Mouse (Mus musculus) heart, embryonic 11.5 days (tissue): Measurements from ENCODE around the gene Apoh. TPM values are rescaled to one million over a fixed set of nuclear protein-coding genes. Genes with fewer than 3 reads are reported as not detected.
A peak's percentile ranks its signal among the peaks of the same experiment; 100 is the strongest.

Experiments
- ATAC-seq: fragments of 200-750 bp; cut with Nextera tagmentation; replicated peaks from 2 replicates; pipeline ENCODE4 v1.8.0; 2017; ENCODE audit warnings: moderate library complexity; ENCODE audit not compliant: insufficient number of reproducible peaks, low FRiP score, low TSS enrichment
- H3K27ac ChIP-seq: fragments of 300-500 bp; sonication (generic); 2 replicates; pipeline ENCODE4 v1.5.1; 2014; ENCODE audit warnings: mild to moderate bottlenecking, low read depth, low read length
- H3K27me3 ChIP-seq: fragments of 300-500 bp; sonication (generic); 2 replicates; pipeline ENCODE4 v1.6.1; 2014; ENCODE audit warnings: mild to moderate bottlenecking, low read length, mixed read lengths; ENCODE audit not compliant: control insufficient read depth, insufficient read depth
- H3K36me3 ChIP-seq: fragments of 300-500 bp; sonication (generic); 2 replicates; pipeline ENCODE4 v1.6.1; 2014; ENCODE audit warnings: mild to moderate bottlenecking, low read length, moderate library complexity, mixed read lengths; ENCODE audit not compliant: control insufficient read depth, insufficient read depth
- H3K4me1 ChIP-seq: fragments of 300-500 bp; sonication (generic); 2 replicates; pipeline ENCODE4 v1.6.1; 2014; ENCODE audit warnings: low read length; ENCODE audit not compliant: control insufficient read depth, insufficient read depth
- H3K4me2 ChIP-seq: fragments of 300-500 bp; sonication (generic); 2 replicates; pipeline ENCODE4 v1.6.1; 2014; ENCODE audit warnings: mild to moderate bottlenecking, moderate library complexity
- H3K4me3 ChIP-seq: fragments of 300-500 bp; sonication (generic); 2 replicates; pipeline ENCODE4 v1.5.1; 2014; ENCODE audit warnings: low read depth, low read length
- H3K9ac ChIP-seq: fragments of 300-500 bp; sonication (generic); 2 replicates; pipeline ENCODE4 v1.6.1; 2014; ENCODE audit warnings: mild to moderate bottlenecking, low read depth, low read length, moderate library complexity
- H3K9me3 ChIP-seq: fragments of 300-500 bp; sonication (generic); replicated peaks from 2 replicates; pipeline ENCODE4 v1.6.1; 2016; ENCODE audit warnings: low read length; ENCODE audit not compliant: control insufficient read depth
- WGBS: fragments of 180-500 bp; shearing (Covaris S2); extraction: QIAGEN DNeasy Blood & Tissue Kit; methylation state at CpG from one replicate; pipeline ENCODE4 v1.1.7; 2014; ENCODE audit not compliant: insufficient replicate concordance; 5-methylcytosine and 5-hydroxymethylcytosine counted together
- polyA plus RNA-seq: library from polyadenylated mRNA; unstranded; fragments of >200 nt; fragmentation: Nextera tagmentation; extraction: Ambion mirVana; gene quantifications from 2 replicates; pipeline ENCODE4 v1.2.1, GENCODE M21; 2014

Apoh gene
- polyA plus RNA-seq, 1 experiment from 2014 or later = 0.26 TPM

DNA sequence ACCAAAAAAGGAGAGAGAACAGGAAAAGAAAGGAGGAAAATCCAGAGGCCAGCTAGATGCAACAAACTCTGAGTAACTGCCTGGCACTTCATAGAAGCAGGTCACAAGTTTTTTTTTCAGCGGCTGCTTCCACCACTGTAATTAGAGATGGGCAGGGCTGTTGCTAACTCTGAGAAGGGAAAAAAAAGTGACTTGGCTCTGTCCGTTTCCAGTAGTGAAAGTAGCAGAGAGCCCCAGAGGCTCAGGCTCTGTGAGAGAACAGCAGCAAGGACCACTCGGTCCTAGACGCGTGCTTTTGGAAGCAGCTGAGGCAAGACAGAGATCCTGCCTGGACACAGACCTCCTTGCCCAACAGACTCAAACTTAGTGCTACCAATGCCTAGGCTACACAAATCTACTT lies 6.7 kb upstream of the Apoh start:
- H3K9me3 ChIP-seq = no peaks in the 10 kb centered on the region
- no peak overlapping the region for H3K4me3 ChIP-seq
- H3K4me1 ChIP-seq = peaks cover 23% of the 10 kb centered on the region
- H3K36me3 ChIP-seq = no peaks in the 10 kb centered on the region
- H3K27ac ChIP-seq = peak overlapping the region; percentile 29; the same call in 1 of the 2 replicates
- 22% methylated on average over 5 of the region's 5 CpGs for WGBS
- no peak for ATAC-seq
- H3K9ac ChIP-seq = no peak overlapping the region
- no peak overlapping the region; the same call in 1 of the 2 replicates for H3K4me2 ChIP-seq
- no peaks in the 10 kb centered on the region for H3K27me3 ChIP-seq

DNA sequence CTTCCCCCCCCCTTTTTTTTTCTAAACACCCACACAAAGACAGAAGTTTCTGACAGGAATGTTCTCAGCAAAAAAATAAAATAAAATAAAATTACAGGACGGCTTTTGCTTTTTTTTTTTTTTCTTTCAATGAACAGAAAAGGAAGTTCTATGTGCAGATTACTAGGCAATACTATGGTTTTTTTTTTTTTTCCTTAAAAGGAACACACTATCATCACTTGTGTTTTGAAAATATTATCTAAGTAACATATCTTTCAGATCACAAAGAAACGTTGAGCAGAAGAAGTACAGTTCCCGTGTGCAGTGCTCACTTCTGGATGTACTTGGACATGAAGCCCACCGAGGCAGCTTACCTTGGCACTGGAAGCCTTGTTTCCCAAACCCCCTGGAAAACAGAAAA lies 2.9 kb upstream of the Apoh start:
- ATAC-seq = no peak

DNA sequence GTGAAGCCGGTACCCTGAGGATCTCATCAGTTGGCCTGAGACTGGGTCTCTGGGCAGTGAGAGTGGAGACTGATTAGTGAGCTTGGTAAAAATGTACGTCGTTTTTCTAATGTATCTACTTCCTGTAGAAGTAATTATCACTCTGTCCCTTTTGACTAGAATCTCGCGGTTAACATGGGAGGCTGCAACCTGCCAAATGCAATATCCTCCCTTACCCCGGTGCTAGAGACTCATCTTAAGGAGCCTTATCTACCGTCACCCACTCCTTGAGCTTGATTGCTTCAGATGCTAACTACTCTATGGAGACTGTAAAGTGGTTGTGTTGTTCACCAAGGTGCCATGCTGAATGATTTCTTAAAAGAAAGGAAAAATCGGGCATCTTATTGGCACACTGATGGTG lies 1.4 kb upstream of the Apoh start:
- Histone ChIP-seq H3K9ac (peak overlapping the region; percentile 43; the same call in 1 of the 2 replicates), H3K4me3 (peak overlapping the region; percentile 88), H3K4me2 (peak overlapping the region; percentile 99), H3K27me3 (no peaks in the 10 kb centered on the region), H3K9me3 (no peaks in the 10 kb centered on the region), H3K27ac (no peak overlapping the region), H3K4me1 (peaks cover 16% of the 10 kb centered on the region), H3K36me3 (no peaks in the 10 kb centered on the region)
- no peak for ATAC-seq
- 21% methylated on average over 8 of the region's 8 CpGs for WGBS

More for the DNA sequence above, 2.9 kb upstream of the Apoh start:
- H3K9ac ChIP-seq = no peak overlapping the region
- no peak overlapping the region for H3K4me2 ChIP-seq
- H3K27me3 ChIP-seq = no peaks in the 10 kb centered on the region
- peaks cover 22% of the 10 kb centered on the region for H3K4me1 ChIP-seq
- H3K36me3 ChIP-seq = no peaks in the 10 kb centered on the region
- H3K4me3 ChIP-seq = no peak overlapping the region
- 80% methylated on average over 4 of the region's 4 CpGs for WGBS
- no peaks in the 10 kb centered on the region for H3K9me3 ChIP-seq
- H3K27ac ChIP-seq = no peak overlapping the region

DNA sequence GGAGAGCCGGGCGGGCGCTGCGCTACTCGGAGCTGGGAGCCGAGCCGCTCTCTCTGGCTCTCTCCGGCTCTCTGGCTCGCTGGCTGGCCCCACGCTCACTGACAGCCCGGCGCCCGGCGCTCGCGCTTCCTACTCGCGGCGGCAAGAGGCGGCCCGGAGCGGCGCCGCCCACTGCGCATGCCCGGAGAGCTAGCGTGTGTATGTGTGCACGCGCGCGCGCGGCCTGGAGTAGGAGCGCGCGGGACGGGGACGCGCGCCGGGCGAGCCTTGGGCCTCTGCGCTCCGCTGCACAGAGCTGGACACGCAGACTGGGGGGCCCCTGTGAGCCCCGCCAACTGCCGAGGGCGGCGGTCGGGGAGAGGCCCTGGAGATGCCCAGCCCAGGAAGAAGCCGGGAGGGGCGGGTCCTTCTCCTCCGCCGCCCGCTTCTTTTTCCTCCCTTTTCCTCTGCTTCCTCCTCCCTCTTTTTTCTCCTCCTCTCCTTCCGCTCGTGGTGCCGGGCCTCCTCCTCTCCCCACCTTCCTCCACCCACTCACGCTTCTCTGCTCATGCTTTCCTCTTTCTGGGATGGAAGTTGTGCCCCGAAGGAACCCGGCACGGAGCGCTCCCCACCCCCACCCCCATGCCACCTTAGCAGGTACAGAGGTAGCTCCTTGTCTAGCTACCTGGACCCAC lies 772 bp downstream of the Apoh start, which contains the start of gene Prkca:
TSS of gene Prkca (minus strand) at position 140 of the 674 bp plus-strand sequence.
- Histone ChIP-seq H3K9me3 (no peaks in the 10 kb centered on the region), H3K27ac (peak within 1 kb of the TSS; percentile 85), H3K4me2 (peak within 1 kb of the TSS; percentile 99), H3K4me3 (peak within 1 kb of the TSS; percentile 88), H3K9ac (peak within 1 kb of the TSS; percentile 88), H3K27me3 (no peaks in the 10 kb centered on the region), H3K36me3 (no peaks in the 10 kb centered on the region), H3K4me1 (peaks cover 15% of the 10 kb centered on the region)
- WGBS = under 1% methylated on average over 59 of the region's 63 CpGs
- ATAC-seq = peak; percentile 94

- ATAC-seq = no peak
- no peaks in the 10 kb centered on the region for H3K36me3 ChIP-seq
- peaks cover 15% of the 10 kb centered on the region for H3K4me1 ChIP-seq
- no peaks in the 10 kb centered on the region for H3K27me3 ChIP-seq
- H3K27ac ChIP-seq = no peak overlapping the region
- no peak overlapping the region for H3K9ac ChIP-seq
- H3K4me2 ChIP-seq = peak overlapping the region; percentile 99
- H3K9me3 ChIP-seq = no peaks in the 10 kb centered on the region
- WGBS = 65% methylated on average over 8 of the region's 8 CpGs
- peak overlapping the region; percentile 88 for H3K4me3 ChIP-seq
These were observed 1.6 kb downstream of the Apoh start for GRCm38 (mm10) chr11:108344759-108345158.

- no peaks in the 10 kb centered on the region for H3K27me3 ChIP-seq
- H3K4me3 ChIP-seq = no peak overlapping the region
- no peaks in the 10 kb centered on the region for H3K36me3 ChIP-seq
- no peaks in the 10 kb centered on the region for H3K9me3 ChIP-seq
- no peak for ATAC-seq
- H3K9ac ChIP-seq = no peak overlapping the region
- H3K4me1 ChIP-seq = peaks cover 15% of the 10 kb centered on the region
- WGBS = 86% methylated on average over 2 of the region's 2 CpGs
- no peak overlapping the region for H3K27ac ChIP-seq
- H3K4me2 ChIP-seq = no peak overlapping the region
These were observed 2.2 kb downstream of the Apoh start for GRCm38 (mm10) chr11:108345321-108345720.

- WGBS = 83% methylated on average over 4 of the region's 4 CpGs
These were observed 7.6 kb downstream of the Apoh start for GRCm38 (mm10) chr11:108350799-108351198.

DNA sequence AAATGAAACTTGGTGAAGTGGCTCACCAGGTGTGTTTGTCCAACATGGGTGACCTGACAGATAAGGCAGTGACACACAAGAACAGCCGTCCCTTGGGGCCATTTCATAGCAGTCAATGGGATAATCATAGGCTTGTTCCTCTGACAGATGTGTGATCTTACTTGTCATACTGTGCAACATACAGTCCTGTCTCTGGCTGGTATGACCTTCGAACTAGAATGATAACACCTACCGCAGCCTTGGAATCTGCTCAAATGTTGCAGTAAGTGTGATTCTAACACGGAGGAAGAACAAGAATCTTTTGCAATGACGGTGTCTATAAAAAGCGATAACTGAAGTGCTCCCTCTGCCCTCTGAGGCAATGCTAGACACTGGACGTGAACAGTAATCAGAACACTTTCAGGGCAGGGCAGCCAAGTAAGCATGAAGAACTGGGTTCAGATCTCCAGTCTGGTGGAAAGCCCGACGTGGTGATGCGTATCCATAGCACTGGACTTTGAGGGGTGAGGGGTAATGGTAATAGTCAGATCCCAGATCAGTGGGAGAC lies 9.8 kb downstream of the Apoh start:
- Histone ChIP-seq H3K9me3 (no peaks in the 10 kb centered on the region), H3K4me1 (no peaks in the 10 kb centered on the region), H3K36me3 (no peaks in the 10 kb centered on the region), H3K9ac (no peak overlapping the region), H3K27ac (no peak overlapping the region), H3K27me3 (no peaks in the 10 kb centered on the region), H3K4me2 (no peak overlapping the region), H3K4me3 (no peak overlapping the region)
- ATAC-seq = no peak
- WGBS = 82% methylated on average over 10 of the region's 10 CpGs

More at GRCm38 (mm10) chr11:108350799-108351198, 7.6 kb downstream of the Apoh start:
- H3K4me3 ChIP-seq = no peak overlapping the region
- no peak for ATAC-seq
- no peaks in the 10 kb centered on the region for H3K36me3 ChIP-seq
- H3K4me1 ChIP-seq = no peaks in the 10 kb centered on the region
- no peaks in the 10 kb centered on the region for H3K9me3 ChIP-seq
- no peak overlapping the region for H3K27ac ChIP-seq
- H3K4me2 ChIP-seq = no peak overlapping the region
- no peak overlapping the region for H3K9ac ChIP-seq
- H3K27me3 ChIP-seq = no peaks in the 10 kb centered on the region

DNA sequence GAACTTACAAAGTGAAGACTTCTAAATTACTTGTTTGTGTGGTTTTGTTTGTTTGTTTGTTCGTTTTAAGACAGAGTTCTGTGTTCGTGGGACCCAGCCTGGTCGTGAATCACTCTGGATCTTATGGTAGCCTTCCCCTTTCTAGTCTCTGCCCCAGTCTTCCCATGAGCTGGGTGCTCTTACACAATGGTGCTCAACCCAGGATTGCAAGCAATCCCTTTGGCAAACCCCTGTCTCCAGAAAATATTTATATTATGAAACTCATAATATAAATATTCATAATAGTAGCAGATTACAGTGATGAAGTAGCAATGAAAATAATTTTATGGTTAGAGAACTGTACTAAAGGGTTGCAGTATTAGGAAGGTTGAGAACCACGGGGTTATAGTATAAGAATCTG lies 12.9 kb downstream of the Apoh start:
- 76% methylated on average over 4 of the region's 4 CpGs for WGBS
- H3K27me3 ChIP-seq = no peaks in the 10 kb centered on the region
- H3K4me1 ChIP-seq = no peaks in the 10 kb centered on the region
- no peak for ATAC-seq
- H3K9ac ChIP-seq = no peak overlapping the region
- no peak overlapping the region for H3K4me3 ChIP-seq
- H3K9me3 ChIP-seq = no peaks in the 10 kb centered on the region
- H3K27ac ChIP-seq = no peak overlapping the region
- no peak overlapping the region for H3K4me2 ChIP-seq
- H3K36me3 ChIP-seq = no peaks in the 10 kb centered on the region
